Mouse (Mus musculus): ENCODE data around the gene Creb5. TPM values are rescaled to one million over a fixed set of nuclear protein-coding genes. Genes with fewer than 3 reads are reported as not detected.

The Creb5 gene
- polyA plus RNA-seq, 1 experiment from 2014 or later = 4.2 TPM

DNA sequence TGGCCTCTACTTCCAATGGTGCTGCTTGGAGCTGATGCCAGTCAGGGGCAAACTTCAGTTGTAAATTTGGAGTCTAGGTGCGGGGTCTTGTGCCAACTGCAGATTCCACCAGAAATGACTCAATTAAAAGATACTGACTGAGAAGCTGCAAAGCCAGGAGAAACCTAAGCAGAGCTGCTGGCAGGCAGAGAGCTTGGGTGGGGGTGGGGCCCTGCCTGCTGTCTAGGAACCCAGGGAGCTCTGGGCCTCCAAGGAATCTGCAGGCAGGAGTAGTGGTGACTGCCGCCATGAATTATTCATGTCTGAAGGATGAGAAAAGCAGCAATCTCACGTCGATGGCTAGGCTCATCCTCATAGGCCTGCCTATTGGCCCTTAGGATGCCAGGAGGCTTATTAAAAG, 306.5 kb downstream of the Creb5 start:
- DNase-seq (ENCODE audit: low spot score) (no peak), ATAC-seq (ENCODE audit: low FRiP score) (peak; percentile 73; the same call in 1 of the 2 replicates)
- Histone ChIP-seq H3K4me3 (replicated peaks; ENCODE audit: low read length) (no peak overlapping the region), H3K27ac (peak overlapping the region; percentile 11; the same call in 1 of the 2 replicates), H3K9me3 (ENCODE audit: control insufficient read depth, low read length) (no peaks in the 10 kb centered on the region), H3K4me2 (replicated peaks) (no peak overlapping the region), H3K27me3 (ENCODE audit: control insufficient read depth, insufficient read depth, low read length) (no peaks in the 10 kb centered on the region), H3K36me3 (replicated peaks; ENCODE audit: control insufficient read depth, insufficient read depth) (no peaks in the 10 kb centered on the region), H3K4me1 (replicated peaks; ENCODE audit: control insufficient read depth, insufficient read depth, low read length) (peaks cover 15% of the 10 kb centered on the region), H3K9ac (no peak overlapping the region)
- WGBS = 21% methylated on average over 4 of the region's 4 CpGs

DNA sequence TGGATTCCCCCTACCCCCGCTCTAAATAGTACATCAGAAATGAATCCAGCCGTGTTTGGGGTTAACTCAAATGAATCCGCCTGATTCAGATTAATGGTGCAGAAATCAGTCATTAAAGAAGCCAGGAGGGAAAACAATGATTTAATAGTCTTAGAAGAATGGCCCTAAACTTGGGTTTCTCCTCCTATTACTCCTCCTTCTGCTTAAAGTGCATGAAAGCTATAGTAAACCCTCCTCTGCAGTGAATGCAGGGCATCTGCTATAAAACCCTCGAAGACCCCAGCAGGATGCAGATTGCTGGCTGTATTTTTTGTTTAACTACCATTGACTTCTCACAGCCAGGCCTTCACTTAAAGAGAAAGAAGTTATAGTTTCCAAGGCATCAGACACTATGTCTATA, 307.2 kb downstream of the Creb5 start:
- 45% methylated on average over 4 of the region's 4 CpGs for WGBS
- Histone ChIP-seq H3K9me3 (ENCODE audit: control insufficient read depth, low read length) (no peaks in the 10 kb centered on the region), H3K4me2 (replicated peaks) (no peak overlapping the region), H3K4me3 (replicated peaks; ENCODE audit: low read length) (no peak overlapping the region), H3K27ac (peak overlapping the region; percentile 11; the same call in 1 of the 2 replicates), H3K27me3 (ENCODE audit: control insufficient read depth, insufficient read depth, low read length) (no peaks in the 10 kb centered on the region), H3K36me3 (replicated peaks; ENCODE audit: control insufficient read depth, insufficient read depth) (no peaks in the 10 kb centered on the region), H3K4me1 (replicated peaks; ENCODE audit: control insufficient read depth, insufficient read depth, low read length) (peaks cover 15% of the 10 kb centered on the region), H3K9ac (no peak overlapping the region)
- no peak for ATAC-seq (ENCODE audit: low FRiP score)
- no peak for DNase-seq (ENCODE audit: low spot score)

GRCm38 (mm10) chr6:53596402-53596801, 309.3 kb downstream of the Creb5 start:
- H3K27me3 ChIP-seq (ENCODE audit: control insufficient read depth, insufficient read depth, low read length) = no peaks in the 10 kb centered on the region
- no peak overlapping the region for H3K4me3 ChIP-seq (replicated peaks; ENCODE audit: low read length)
- DNase-seq (ENCODE audit: low spot score) (no peak), ATAC-seq (ENCODE audit: low FRiP score) (no peak)
- no peak overlapping the region for H3K9ac ChIP-seq
- H3K36me3 ChIP-seq (replicated peaks; ENCODE audit: control insufficient read depth, insufficient read depth) = no peaks in the 10 kb centered on the region
- 83% methylated on average over 2 of the region's 2 CpGs for WGBS
- no peak overlapping the region for H3K27ac ChIP-seq
- no peaks in the 10 kb centered on the region for H3K9me3 ChIP-seq (ENCODE audit: control insufficient read depth, low read length)
- no peak overlapping the region for H3K4me2 ChIP-seq (replicated peaks)
- H3K4me1 ChIP-seq (replicated peaks; ENCODE audit: control insufficient read depth, insufficient read depth, low read length) = peaks cover 15% of the 10 kb centered on the region

DNA sequence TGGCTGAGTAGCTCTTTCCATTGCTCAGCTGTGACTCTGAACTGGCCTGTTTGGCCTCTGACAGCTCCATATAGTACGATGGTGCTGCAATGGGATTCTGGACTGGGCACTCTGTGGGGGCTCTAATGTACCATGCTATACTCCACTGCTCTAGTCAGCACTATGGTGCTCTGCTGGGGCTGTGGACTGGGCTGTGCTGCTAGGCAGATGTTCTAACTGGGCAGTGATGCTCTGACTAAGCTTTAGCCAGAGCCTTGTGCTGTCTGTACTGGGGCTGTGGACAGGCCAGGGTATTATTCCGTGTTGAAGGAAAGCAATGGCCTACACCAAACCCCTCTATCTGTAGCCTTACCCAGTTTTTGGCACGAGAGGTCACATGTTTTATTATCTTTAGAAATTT, 316.0 kb downstream of the Creb5 start:
- H3K4me1 ChIP-seq (replicated peaks; ENCODE audit: control insufficient read depth, insufficient read depth, low read length) = no peaks in the 10 kb centered on the region
- DNase-seq (ENCODE audit: low spot score) = no peak
- H3K27me3 ChIP-seq (ENCODE audit: control insufficient read depth, insufficient read depth, low read length) = no peaks in the 10 kb centered on the region
- no peak overlapping the region for H3K9ac ChIP-seq
- no peak overlapping the region for H3K27ac ChIP-seq
- no peaks in the 10 kb centered on the region for H3K36me3 ChIP-seq (replicated peaks; ENCODE audit: control insufficient read depth, insufficient read depth)
- H3K4me3 ChIP-seq (replicated peaks; ENCODE audit: low read length) = no peak overlapping the region
- no peak for ATAC-seq (ENCODE audit: low FRiP score)
- no peak overlapping the region for H3K4me2 ChIP-seq (replicated peaks)
- WGBS = 81% methylated on average over 3 of the region's 3 CpGs
- H3K9me3 ChIP-seq (ENCODE audit: control insufficient read depth, low read length) = no peaks in the 10 kb centered on the region

- no peak overlapping the region for H3K9ac ChIP-seq
- DNase-seq (ENCODE audit: low spot score) (no peak), ATAC-seq (ENCODE audit: low FRiP score) (no peak)
- no peak overlapping the region for H3K27ac ChIP-seq
- H3K9me3 ChIP-seq (ENCODE audit: control insufficient read depth, low read length) = no peaks in the 10 kb centered on the region
- no peaks in the 10 kb centered on the region for H3K4me1 ChIP-seq (replicated peaks; ENCODE audit: control insufficient read depth, insufficient read depth, low read length)
- H3K4me3 ChIP-seq (replicated peaks; ENCODE audit: low read length) = no peak overlapping the region
- WGBS = 83% methylated on average over 5 of the region's 5 CpGs
- no peak overlapping the region for H3K4me2 ChIP-seq (replicated peaks)
- no peaks in the 10 kb centered on the region for H3K27me3 ChIP-seq (ENCODE audit: control insufficient read depth, insufficient read depth, low read length)
- no peaks in the 10 kb centered on the region for H3K36me3 ChIP-seq (replicated peaks; ENCODE audit: control insufficient read depth, insufficient read depth)
Measured at GRCm38 (mm10) chr6:53603695-53604094, 316.6 kb downstream of the Creb5 start.

DNA sequence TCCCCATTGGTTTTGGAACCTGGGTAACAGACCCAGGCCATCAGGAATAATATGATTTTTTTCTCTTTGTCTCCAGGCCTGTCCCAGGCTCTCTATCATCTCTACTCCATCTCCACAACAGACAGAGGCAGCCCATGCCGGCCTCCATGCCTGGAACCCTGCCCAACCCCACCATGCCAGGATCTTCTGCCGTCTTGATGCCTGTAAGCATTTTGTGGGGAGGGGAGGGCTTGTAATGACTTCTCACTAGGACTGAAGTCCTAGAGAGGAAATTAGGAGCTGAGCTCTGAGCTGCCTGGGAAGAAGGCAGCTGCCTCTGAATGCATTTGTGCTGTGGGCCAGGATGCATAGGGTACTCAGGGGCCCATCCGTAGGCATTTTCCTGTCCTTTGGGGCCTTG, 317.3 kb downstream of the Creb5 start:
- ATAC-seq (ENCODE audit: low FRiP score) (no peak), DNase-seq (ENCODE audit: low spot score) (no peak)
- 72% methylated on average over 3 of the region's 3 CpGs for WGBS
- no peak overlapping the region for H3K27ac ChIP-seq
- no peaks in the 10 kb centered on the region for H3K4me1 ChIP-seq (replicated peaks; ENCODE audit: control insufficient read depth, insufficient read depth, low read length)
- no peak overlapping the region for H3K9ac ChIP-seq
- H3K36me3 ChIP-seq (replicated peaks; ENCODE audit: control insufficient read depth, insufficient read depth) = no peaks in the 10 kb centered on the region
- no peaks in the 10 kb centered on the region for H3K9me3 ChIP-seq (ENCODE audit: control insufficient read depth, low read length)
- no peak overlapping the region for H3K4me2 ChIP-seq (replicated peaks)
- H3K4me3 ChIP-seq (replicated peaks; ENCODE audit: low read length) = no peak overlapping the region
- H3K27me3 ChIP-seq (ENCODE audit: control insufficient read depth, insufficient read depth, low read length) = no peaks in the 10 kb centered on the region

DNA sequence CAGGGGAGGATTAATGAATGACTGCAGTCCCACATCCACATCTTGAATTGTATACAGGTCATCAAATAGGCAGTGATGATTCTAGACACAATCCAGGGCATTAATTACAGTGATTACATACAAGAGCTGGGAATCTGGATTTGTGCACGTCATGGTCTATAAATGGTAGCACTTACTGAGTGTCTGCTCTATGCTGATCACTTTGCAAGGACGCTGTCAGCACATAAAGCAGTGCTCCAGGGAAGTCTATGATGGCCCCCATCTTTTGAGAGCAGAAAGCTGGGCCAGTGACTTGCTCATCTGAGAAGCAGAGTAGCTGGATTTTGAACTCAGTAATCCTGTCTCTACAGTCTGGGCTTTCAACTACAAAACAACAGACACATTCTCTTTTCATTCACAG, 318.1 kb downstream of the Creb5 start:
- no peak overlapping the region for H3K4me2 ChIP-seq (replicated peaks)
- no peaks in the 10 kb centered on the region for H3K4me1 ChIP-seq (replicated peaks; ENCODE audit: control insufficient read depth, insufficient read depth, low read length)
- H3K9me3 ChIP-seq (ENCODE audit: control insufficient read depth, low read length) = no peaks in the 10 kb centered on the region
- WGBS = 78% methylated on average over 2 of the region's 2 CpGs
- H3K27me3 ChIP-seq (ENCODE audit: control insufficient read depth, insufficient read depth, low read length) = no peaks in the 10 kb centered on the region
- no peak overlapping the region for H3K27ac ChIP-seq
- H3K9ac ChIP-seq = no peak overlapping the region
- DNase-seq (ENCODE audit: low spot score) (no peak), ATAC-seq (ENCODE audit: low FRiP score) (no peak)
- H3K4me3 ChIP-seq (replicated peaks; ENCODE audit: low read length) = no peak overlapping the region
- H3K36me3 ChIP-seq (replicated peaks; ENCODE audit: control insufficient read depth, insufficient read depth) = no peaks in the 10 kb centered on the region

DNA sequence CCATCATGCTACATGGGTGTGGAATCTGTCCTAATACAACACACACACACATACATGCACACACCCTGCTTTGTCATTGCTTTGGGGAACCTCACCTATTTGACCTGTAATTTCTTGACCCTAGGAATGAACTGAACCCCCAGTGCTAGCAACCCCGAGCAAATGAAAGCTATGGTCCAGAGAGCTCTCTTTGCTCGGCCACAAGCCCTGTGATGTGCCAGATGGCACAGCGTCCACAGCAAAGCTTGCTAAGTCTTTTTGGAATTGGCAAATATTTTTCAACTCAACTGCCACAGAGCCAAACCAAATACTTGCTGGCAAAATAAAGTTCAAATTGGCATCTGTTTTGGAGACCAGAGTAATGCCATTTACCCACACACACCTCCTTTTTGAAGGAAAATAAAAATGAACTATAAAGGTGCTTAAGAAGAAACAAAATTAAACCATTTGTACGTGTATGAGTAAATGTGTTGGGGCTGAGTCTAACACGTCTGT, 324.4 kb downstream of the Creb5 start:
- WGBS = 87% methylated on average over 5 of the region's 5 CpGs
- H3K4me3 ChIP-seq (replicated peaks; ENCODE audit: low read length) = no peak overlapping the region
- ATAC-seq (ENCODE audit: low FRiP score) = no peak

GRCm38 (mm10) chr6:53612681-53613080, 325.6 kb downstream of the Creb5 start:
- Histone ChIP-seq H3K36me3 (replicated peaks; ENCODE audit: control insufficient read depth, insufficient read depth) (no peaks in the 10 kb centered on the region), H3K27ac (no peak overlapping the region)

More for the DNA sequence above, 324.4 kb downstream of the Creb5 start:
- Histone ChIP-seq H3K9me3 (ENCODE audit: control insufficient read depth, low read length) (no peaks in the 10 kb centered on the region), H3K9ac (no peak overlapping the region), H3K4me2 (replicated peaks) (no peak overlapping the region), H3K36me3 (replicated peaks; ENCODE audit: control insufficient read depth, insufficient read depth) (no peaks in the 10 kb centered on the region), H3K27ac (no peak overlapping the region), H3K27me3 (ENCODE audit: control insufficient read depth, insufficient read depth, low read length) (no peaks in the 10 kb centered on the region), H3K4me1 (replicated peaks; ENCODE audit: control insufficient read depth, insufficient read depth, low read length) (0 out of 2 replicates have a peak, but pooled peaks cover 3% of the 10 kb centered on the region)
- DNase-seq (ENCODE audit: low spot score) = no peak

More at GRCm38 (mm10) chr6:53612681-53613080, 325.6 kb downstream of the Creb5 start:
- Histone ChIP-seq H3K9ac (no peak overlapping the region), H3K9me3 (ENCODE audit: control insufficient read depth, low read length) (no peaks in the 10 kb centered on the region), H3K4me2 (replicated peaks) (no peak overlapping the region), H3K4me3 (replicated peaks; ENCODE audit: low read length) (no peak overlapping the region), H3K27me3 (ENCODE audit: control insufficient read depth, insufficient read depth, low read length) (no peaks in the 10 kb centered on the region), H3K4me1 (replicated peaks; ENCODE audit: control insufficient read depth, insufficient read depth, low read length) (0 out of 2 replicates have a peak, but pooled peaks cover 3% of the 10 kb centered on the region)
- no peak for ATAC-seq (ENCODE audit: low FRiP score)
- no peak for DNase-seq (ENCODE audit: low spot score)
- WGBS = 47% methylated on average over 6 of the region's 6 CpGs

Data from hindbrain, embryonic 14.5 days (tissue).